Mouse (Mus musculus) urinary bladder, postnatal 14 days (tissue): Measurements from ENCODE around the gene Olfr1328.
A peak's percentile ranks its signal among the peaks of the same experiment; 100 is the strongest.
"Not testable (repeated sequence)": the region's sequence is repeated elsewhere in the genome, so short reads cannot be mapped to it uniquely, and the experiment has no call there.

Experiments
- DNase-seq: peaks from one replicate; pipeline ENCODE4 v3.0.0; 2021; ENCODE audit warnings: low spot score

Olfr1328 gene

DNA sequence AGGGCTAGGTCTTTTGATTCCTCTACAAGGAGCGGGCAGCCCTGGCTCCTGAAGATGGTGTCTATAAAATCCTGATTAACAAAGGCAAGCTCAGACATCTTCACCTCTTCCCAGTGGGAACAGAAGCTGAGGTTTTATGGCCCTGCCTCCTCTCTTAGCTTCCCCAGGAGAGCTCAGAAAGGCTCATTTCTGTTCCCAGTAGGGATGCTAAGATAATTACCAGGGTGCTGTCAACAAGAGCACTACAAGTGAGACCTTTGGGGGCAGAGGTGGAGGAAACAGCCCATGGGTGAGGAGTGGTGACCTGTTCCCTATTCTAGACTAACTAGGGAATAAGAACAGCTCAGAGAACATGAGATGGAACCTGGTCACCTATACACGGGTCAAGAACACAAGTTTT lies at the start of gene Olfr1328:
Olfr1328 (minus strand) TSS at position 101 of the 400 bp plus-strand sequence.
- DNase-seq, result no peak

DNA sequence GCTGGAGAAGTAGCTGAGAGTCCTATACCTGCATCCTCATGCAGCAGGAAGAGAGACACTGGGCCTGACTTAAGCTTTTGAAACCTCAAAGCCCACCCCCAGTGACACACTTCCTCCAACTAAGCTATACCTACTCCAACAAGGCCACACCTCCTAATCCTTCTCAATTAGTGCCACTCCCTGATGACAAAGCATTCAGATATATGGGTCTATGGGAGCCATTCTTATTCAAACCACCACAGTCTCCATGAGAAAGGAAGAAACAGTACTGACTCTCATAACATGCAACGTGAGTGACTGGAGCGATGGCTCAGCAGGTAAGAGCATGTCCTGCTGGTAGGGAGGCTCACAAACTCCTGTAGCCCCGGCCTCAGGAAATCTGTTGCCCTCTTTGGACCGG lies 46.9 kb upstream of the Olfr1328 start:
- DNase-seq, result no peak

- no peak for DNase-seq
Measured at GRCm38 (mm10) chr4:118973281-118973680, 34.9 kb upstream of the Olfr1328 start.

DNA sequence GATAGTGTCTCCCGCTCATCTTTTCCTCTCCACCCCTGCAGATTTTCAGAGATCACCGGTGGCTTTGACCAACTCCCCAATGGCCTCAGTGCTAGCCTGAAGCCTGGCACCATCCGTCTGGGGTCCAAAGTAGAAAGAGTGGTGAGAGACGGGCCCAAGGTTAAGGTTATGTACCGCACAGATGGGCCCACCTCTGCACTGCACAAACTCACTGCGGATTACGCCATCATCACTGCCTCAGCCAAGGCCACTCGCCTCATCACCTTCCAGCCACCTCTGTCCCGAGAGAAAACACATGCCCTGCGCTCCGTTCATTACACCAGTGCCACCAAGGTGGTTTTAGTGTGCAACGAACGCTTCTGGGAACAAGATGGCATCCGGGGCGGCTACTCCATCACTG lies 29.3 kb upstream of the Olfr1328 start:
- no peak for DNase-seq

DNA sequence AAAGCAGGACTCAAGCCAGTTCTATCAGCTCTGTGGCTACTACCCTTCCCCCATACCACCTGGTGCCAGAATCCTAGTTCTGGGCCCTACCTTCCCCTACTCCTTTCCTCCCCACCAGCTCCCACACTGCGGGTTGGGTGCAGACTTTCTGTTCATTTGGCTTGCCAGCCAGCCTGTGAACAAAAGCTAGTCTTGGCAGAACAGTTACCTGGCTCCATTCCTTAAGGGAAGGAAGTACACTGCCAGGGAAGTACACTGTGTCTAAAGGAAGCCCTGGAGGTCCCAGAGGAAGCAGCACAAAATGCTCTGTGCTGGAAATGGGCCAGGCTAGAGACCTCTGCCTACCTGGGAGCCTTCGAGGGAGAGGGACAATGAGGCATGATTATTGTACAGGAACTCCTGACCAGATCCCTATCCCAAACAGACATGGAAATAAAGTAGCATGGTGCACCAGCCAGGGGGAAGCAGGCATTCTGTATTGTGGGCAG lies 22.8 kb upstream of the Olfr1328 start, which contains the start of gene Lao1:
Lao1 (plus strand) TSS at position 438 of the 488 bp plus-strand sequence.
- DNase-seq, result peak; percentile 37

DNA sequence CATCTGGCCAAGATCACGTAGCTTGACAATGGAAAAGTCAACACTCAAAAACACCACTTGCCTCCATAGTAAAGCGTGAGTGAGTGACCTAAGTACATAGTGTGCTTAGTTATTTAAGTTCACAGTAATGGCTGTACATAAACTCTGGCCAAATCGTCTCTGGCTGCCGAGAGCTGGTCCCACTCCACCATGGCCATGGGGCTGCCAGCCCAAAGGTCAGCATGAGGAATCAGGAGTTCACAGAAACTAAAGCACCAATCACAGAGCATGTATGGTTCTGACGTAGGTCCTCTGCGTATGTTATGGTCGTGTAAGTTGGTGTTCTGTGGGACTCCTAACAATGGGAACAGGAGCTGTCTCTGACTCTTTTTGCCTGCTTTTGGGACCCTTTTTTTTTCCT lies 20.4 kb upstream of the Olfr1328 start:
- no peak for DNase-seq

DNA sequence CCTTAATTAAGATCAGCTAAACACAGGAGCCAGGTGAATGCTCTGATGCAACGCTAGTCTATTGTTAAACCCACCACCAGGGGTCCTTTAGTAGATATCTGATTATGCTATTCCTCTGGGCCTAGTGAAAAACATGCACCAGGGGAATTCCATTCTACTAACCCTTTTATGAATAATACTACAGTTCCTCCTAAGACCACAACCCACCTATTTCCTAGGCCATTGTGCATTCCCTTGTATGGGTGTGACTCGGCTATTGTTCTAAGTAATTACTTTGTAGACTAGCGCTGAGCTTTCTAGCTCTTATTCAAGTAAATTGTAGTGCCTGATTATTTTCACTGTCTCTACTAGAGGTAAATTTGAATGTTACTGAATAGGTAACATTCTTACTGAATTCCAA lies 7.1 kb downstream of the Olfr1328 start:
- DNase-seq, result not testable (repeated sequence)

- DNase-seq, result not testable (repeated sequence)
Measured at GRCm38 (mm10) chr4:118917365-118917764, 21.0 kb downstream of the Olfr1328 start, which contains the start of gene Olfr1329. TSS of gene Olfr1329 (minus strand) at chr4:118917465.

- no peak for DNase-seq
Measured at GRCm38 (mm10) chr4:118901981-118902380, 36.4 kb downstream of the Olfr1328 start.

- DNase-seq, result no peak
Measured at GRCm38 (mm10) chr4:118888297-118888696, 50.1 kb downstream of the Olfr1328 start, which contains the start of gene Olfr1330. TSS of gene Olfr1330 (plus strand) at chr4:118888597.
